ENCODE assay signal across 15 mouse cellular contexts in the genomic region with DNA sequence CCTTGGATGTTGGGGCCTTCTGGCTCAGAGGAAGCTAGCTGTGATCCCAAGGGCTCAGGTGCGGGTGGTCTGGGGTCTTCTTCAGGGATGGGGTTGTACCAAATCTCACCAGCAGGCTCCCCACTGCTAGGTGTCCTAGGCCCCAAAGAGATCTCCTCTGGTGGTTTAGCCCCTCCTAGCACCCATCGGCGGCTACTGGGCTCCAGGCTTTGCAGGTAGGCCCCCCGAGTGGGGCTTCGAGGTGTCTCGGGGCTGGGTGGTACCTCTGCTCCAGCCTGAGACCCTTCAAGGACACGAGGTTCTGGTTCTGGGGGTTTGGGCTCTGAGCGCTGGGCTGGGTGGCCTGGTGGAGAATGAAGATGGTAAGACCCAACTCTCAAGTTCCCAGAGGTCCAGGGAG. TPM values are rescaled to one million over a fixed set of nuclear protein-coding genes. Genes with fewer than 3 reads are reported as not detected.
DNase-seq lines count a peak whose midpoint lies in the region; ATAC-seq lines count a peak whose summit lies in the region.
"Had no signal": no experiment of that assay in that cellular context is flagged by ENCODE, and none has a peak within 500 bp of the region (broad histone marks: within the 10 kb centered on the region; RNA-seq: fewer than 3 reads in every experiment).

No protein-coding gene starts in this region.

- H3K4me2 ChIP-seq in kidney, embryonic 16.5 days (replicated peaks; ENCODE audit: low read depth, low read length), result peak overlapping the region; percentile 64
- peak overlapping the region; percentile 81 for H3K4me2 ChIP-seq in limb, embryonic 13.5 days (replicated peaks)

- no peak overlapping the region for H3K27ac ChIP-seq in kidney, embryonic 16.5 days (ENCODE audit: low read length)
- 0 out of 2 replicates have a peak overlapping the region, but pooled peaks have one; percentile 45 for H3K27ac ChIP-seq in embryonic facial prominence, embryonic 10.5 days (replicated peaks)
- no peak overlapping the region for H3K27ac ChIP-seq in limb, embryonic 13.5 days
- H3K27ac ChIP-seq: forebrain, embryonic 15.5 days; macrophage had no signal

- H3K27me3 ChIP-seq in kidney, embryonic 16.5 days (ENCODE audit: insufficient read depth, low read length), result no peaks in the 10 kb centered on the region
- no peaks in the 10 kb centered on the region for H3K27me3 ChIP-seq in embryonic facial prominence, embryonic 10.5 days (replicated peaks; ENCODE audit: low read depth, poor library complexity, severe bottlenecking)
- H3K27me3 ChIP-seq in limb, embryonic 13.5 days, result no peaks in the 10 kb centered on the region
- H3K27me3 ChIP-seq: forebrain, embryonic 15.5 days had no signal

- peak; percentile 9 for DNase-seq in cerebellum, adult 9-10 months
- DNase-seq in cerebellum, postnatal 25 days, result no peak
- no peak for DNase-seq in kidney, postnatal 10 days
- DNase-seq in embryonic facial prominence, embryonic 10.5 days (ENCODE audit: low spot score), result no peak
- no peak for DNase-seq in spleen, postnatal 10 days (ENCODE audit: low spot score in 2 of 2)
- no peak for DNase-seq in layer of hippocampus, postnatal 14 days (ENCODE audit: low spot score in 2 of 2)
- DNase-seq: kidney, postnatal 36 days; right cerebral cortex, adult 18-20 months had no signal

- H3K9ac ChIP-seq in kidney, embryonic 16.5 days (replicated peaks; ENCODE audit: low read length), result no peak overlapping the region; the same call in 1 of the 2 replicates
- H3K9ac ChIP-seq in limb, embryonic 13.5 days, result peak overlapping the region; percentile 91

- peaks cover 43% of the 10 kb centered on the region for H3K36me3 ChIP-seq in kidney, embryonic 16.5 days (ENCODE audit: insufficient read depth, low read length)
- peaks cover 53% of the 10 kb centered on the region for H3K36me3 ChIP-seq in embryonic facial prominence, embryonic 10.5 days (replicated peaks)
- H3K36me3 ChIP-seq in limb, embryonic 13.5 days, result peaks cover 51% of the 10 kb centered on the region
- H3K36me3 ChIP-seq: forebrain, embryonic 15.5 days had no signal

- ATAC-seq in kidney, embryonic 16.5 days (ENCODE audit: low FRiP score, low TSS enrichment), result no peak
- ATAC-seq in limb, embryonic 13.5 days (ENCODE audit: low FRiP score, low read depth), result no peak
- ATAC-seq: forebrain, embryonic 15.5 days had no signal

- H3K9me3 ChIP-seq in kidney, embryonic 16.5 days (ENCODE audit: low read length), result no peaks in the 10 kb centered on the region
- H3K9me3 ChIP-seq in embryonic facial prominence, embryonic 10.5 days, result no peaks in the 10 kb centered on the region
- no peaks in the 10 kb centered on the region for H3K9me3 ChIP-seq in limb, embryonic 13.5 days
- H3K9me3 ChIP-seq: forebrain, embryonic 15.5 days; hindbrain, embryonic 10.5 days had no signal

- H3K4me3 ChIP-seq in kidney, embryonic 16.5 days (ENCODE audit: low read length), result no peak overlapping the region; the same call in 1 of the 2 replicates
- peak overlapping the region; percentile 80; the same call in 1 of the 2 replicates for H3K4me3 ChIP-seq in embryonic facial prominence, embryonic 10.5 days
- H3K4me3 ChIP-seq in limb, embryonic 13.5 days, result peak overlapping the region; percentile 76
- H3K4me3 ChIP-seq: forebrain, embryonic 15.5 days had no signal

- 97% methylated on average over 8 of the region's 8 CpGs for WGBS in kidney, embryonic 16.5 days
- 95% methylated on average over 8 of the region's 8 CpGs for whole genome bisulfite sequencing in embryonic facial prominence, embryonic 10.5 days
- 90% methylated on average over 8 of the region's 8 CpGs for WGBS in limb, embryonic 13.5 days

- peaks cover 9% of the 10 kb centered on the region for H3K4me1 ChIP-seq in kidney, embryonic 16.5 days (ENCODE audit: insufficient read depth, low read length)
- H3K4me1 ChIP-seq in embryonic facial prominence, embryonic 10.5 days, result peaks cover 23% of the 10 kb centered on the region
- peaks cover 18% of the 10 kb centered on the region for H3K4me1 ChIP-seq in limb, embryonic 13.5 days

RNA-seq across cellular contexts. Expression of gene Syde1, which starts 1.9 kb away (rescaled TPM):
- polyA plus RNA-seq in kidney, embryonic 16.5 days (2015; fragmentation: Nextera tagmentation; extraction: Ambion mirVana), result 18.1 and 20.4 TPM in 2 replicates
- polyA plus RNA-seq in embryonic facial prominence, embryonic 10.5 days (2016; fragmentation: Nextera tagmentation; extraction: Ambion mirVana), result 19.1 and 19.3 TPM in 2 replicates
- polyA plus RNA-seq in limb, embryonic 13.5 days (2015; fragmentation: Nextera tagmentation; extraction: Ambion mirVana), result 27.0 and 27.4 TPM in 2 replicates
- total RNA-seq in layer of hippocampus, postnatal 14 days (2021), result 1 to 10 TPM; 5.0 to 5.1 TPM
- total RNA-seq: MEL had no signal

RNA-seq across cellular contexts. Expression of gene Ilvbl, which starts 15.8 kb away (rescaled TPM):
- polyA plus RNA-seq in kidney, embryonic 16.5 days (2015; fragmentation: Nextera tagmentation; extraction: Ambion mirVana), result 62.7 and 67.2 TPM in 2 replicates
- 36.0 and 40.7 TPM in 2 replicates for polyA plus RNA-seq in embryonic facial prominence, embryonic 10.5 days (2016; fragmentation: Nextera tagmentation; extraction: Ambion mirVana)
- polyA plus RNA-seq in limb, embryonic 13.5 days (2015; fragmentation: Nextera tagmentation; extraction: Ambion mirVana), result 59.2 and 66.7 TPM in 2 replicates
- total RNA-seq in layer of hippocampus, postnatal 14 days (2021), result 10 to 100 TPM; 17.7 to 25.1 TPM

RNA-seq across cellular contexts. Expression of gene Olfr1357, which starts 28.0 kb away (rescaled TPM):
- not detected in 2 replicates for polyA plus RNA-seq in kidney, embryonic 16.5 days (2015; fragmentation: Nextera tagmentation; extraction: Ambion mirVana)
- not detected in 2 replicates for polyA plus RNA-seq in embryonic facial prominence, embryonic 10.5 days (2016; fragmentation: Nextera tagmentation; extraction: Ambion mirVana)
- not detected in 2 replicates for polyA plus RNA-seq in limb, embryonic 13.5 days (2015; fragmentation: Nextera tagmentation; extraction: Ambion mirVana)
- not detected for total RNA-seq in layer of hippocampus, postnatal 14 days (2021)
- total RNA-seq: MEL had no signal
- polyA plus RNA-seq: forebrain, embryonic 15.5 days; hindbrain, embryonic 10.5 days; macrophage; testis, adult 2 months had no signal
